Comparison of ENCODE assay signal across 8 mouse cellular contexts in genomic region chr2:65413746-65414145, GRCm38 (mm10). TPM values are rescaled to one million over a fixed set of nuclear protein-coding genes. Genes with fewer than 3 reads are reported as not detected.
DNase-seq lines count a peak whose midpoint lies in the region; ATAC-seq and TF ChIP-seq lines count a peak whose summit lies in the region.

No protein-coding gene starts in this region.

- no peaks in the 10 kb centered on the region for H3K27me3 ChIP-seq in forebrain, embryonic 14.5 days (replicated peaks; ENCODE audit: control insufficient read depth, insufficient read depth, low read length)
- H3K27me3 ChIP-seq in intestine, embryonic 15.5 days (replicated peaks), result no peaks in the 10 kb centered on the region
- H3K27me3 ChIP-seq in lung, embryonic 15.5 days, result no peaks in the 10 kb centered on the region

- peak overlapping the region; percentile 60 for H3K4me2 ChIP-seq in forebrain, embryonic 14.5 days (ENCODE audit: low read length)
- peak overlapping the region; percentile 65 for H3K4me2 ChIP-seq in intestine, embryonic 15.5 days (replicated peaks)
- peak overlapping the region; percentile 70 for H3K4me2 ChIP-seq in lung, embryonic 15.5 days

- H3K4me1 ChIP-seq in bone marrow macrophage, adult 2 months (ENCODE audit: control insufficient read depth, insufficient read depth, low read length), result peaks cover 2% of the 10 kb centered on the region; the same call in 1 of the 2 replicates
- H3K4me1 ChIP-seq in forebrain, embryonic 14.5 days (ENCODE audit: control insufficient read depth, insufficient read depth, low read length), result peaks cover 3% of the 10 kb centered on the region; the same call in 1 of the 2 replicates
- 0 out of 2 replicates have a peak, but pooled peaks cover 4% of the 10 kb centered on the region for H3K4me1 ChIP-seq in intestine, embryonic 15.5 days (replicated peaks)
- peaks cover 6% of the 10 kb centered on the region for H3K4me1 ChIP-seq in lung, embryonic 15.5 days

- peak overlapping the region; percentile 12; the same call in 1 of the 2 replicates for H3K4me3 ChIP-seq in bone marrow macrophage, adult 2 months (ENCODE audit: insufficient read depth, low read length)
- H3K4me3 ChIP-seq in forebrain, embryonic 14.5 days (ENCODE audit: low read depth, low read length), result peak overlapping the region; percentile 28
- peak overlapping the region; percentile 25 for H3K4me3 ChIP-seq in intestine, embryonic 15.5 days (replicated peaks)
- peak overlapping the region; percentile 35 for H3K4me3 ChIP-seq in lung, embryonic 15.5 days

- H3K36me3 ChIP-seq in forebrain, embryonic 14.5 days (ENCODE audit: control insufficient read depth, insufficient read depth, low read length), result no peaks in the 10 kb centered on the region
- H3K36me3 ChIP-seq in intestine, embryonic 15.5 days, result no peaks in the 10 kb centered on the region
- H3K36me3 ChIP-seq in lung, embryonic 15.5 days, result no peaks in the 10 kb centered on the region

- H3K9me3 ChIP-seq in forebrain, embryonic 14.5 days (replicated peaks; ENCODE audit: control insufficient read depth, low read length), result 0 out of 2 replicates have a peak, but pooled peaks cover 4% of the 10 kb centered on the region
- H3K9me3 ChIP-seq in intestine, embryonic 15.5 days, result no peaks in the 10 kb centered on the region
- H3K9me3 ChIP-seq in lung, embryonic 15.5 days, result no peaks in the 10 kb centered on the region

- intact Hi-C loops in left cerebral cortex, postnatal 10 days (cut with DNase I), result loop anchor here (5.0 kb wide), 1 partner anchor 154 kb away; the partner anchor contains the start of gene Scn3a

- ATAC-seq in forebrain, embryonic 14.5 days, result peak; percentile 59
- peak; percentile 73 for ATAC-seq in intestine, embryonic 15.5 days
- ATAC-seq in lung, embryonic 15.5 days (ENCODE audit: borderline replicate concordance, extremely low read depth, low FRiP score, low TSS enrichment), result peak; percentile 56; the same call in 1 of the 2 replicates

- DNase-seq in left cerebral cortex, postnatal 10 days (ENCODE audit: extremely low spot score in 1 of 2, low spot score in 2 of 2), result peak; percentile 27 to 67
- DNase-seq in left cerebral cortex, adult 8-10 months (ENCODE audit: low spot score in 2 of 2), result no peak
- peak; percentile 91 for DNase-seq in forebrain, embryonic 14.5 days (ENCODE audit: low spot score)
- DNase-seq in retina, adult 2 months (ENCODE audit: low read depth, low spot score), result peak; percentile 34
- DNase-seq in gastrocnemius, postnatal 4 days (ENCODE audit: low spot score in 2 of 2), result no peak

- WGBS in forebrain, embryonic 14.5 days, result under 1% methylated on average over 3 of the region's 3 CpGs
- WGBS in intestine, embryonic 15.5 days, result under 1% methylated on average over 3 of the region's 3 CpGs
- WGBS in lung, embryonic 15.5 days, result 0% methylated on average over 3 of the region's 3 CpGs

- no peak for TF ChIP-seq CTCF in bone marrow macrophage, adult 2 months (IDR thresholded peaks at IDR 0.05; ENCODE audit: low read depth, low read length)

- no peak overlapping the region for H3K27ac ChIP-seq in bone marrow macrophage, adult 2 months (ENCODE audit: insufficient read depth, low read depth, low read length)
- peak overlapping the region; percentile 70 for H3K27ac ChIP-seq in forebrain, embryonic 14.5 days (ENCODE audit: low read depth, low read length)
- no peak overlapping the region for H3K27ac ChIP-seq in intestine, embryonic 15.5 days
- peak overlapping the region; percentile 71 for H3K27ac ChIP-seq in lung, embryonic 15.5 days

- H3K9ac ChIP-seq in forebrain, embryonic 14.5 days (ENCODE audit: low read length), result peak overlapping the region; percentile 54
- no peak overlapping the region for H3K9ac ChIP-seq in intestine, embryonic 15.5 days
- H3K9ac ChIP-seq in lung, embryonic 15.5 days, result peak overlapping the region; percentile 17; the same call in 1 of the 2 replicates

- no peak for TF ChIP-seq POLR2A in bone marrow macrophage, adult 2 months (IDR thresholded peaks at IDR 0.05; ENCODE audit: borderline replicate concordance, low read depth, low read length)

RNA-seq across cellular contexts. Expression of gene Slc38a11, which starts 49.9 kb away (rescaled TPM):
- total RNA-seq in left cerebral cortex, postnatal 10 days (2021), result 1 to 10 TPM; 3.5 to 3.6 TPM
- total RNA-seq in left cerebral cortex, adult 8-10 months (2022), result 1 to 10 TPM; 1.9 to 3.6 (median 2.7) TPM
- polyA plus RNA-seq in bone marrow macrophage, adult 2 months (2012; ENCODE audit: insufficient read depth, insufficient read length, missing spikeins), result not detected in 2 replicates
- polyA plus RNA-seq in forebrain, embryonic 14.5 days (2014; fragmentation: Nextera tagmentation; extraction: Ambion mirVana), result 1.4 and 2.2 TPM in 2 replicates
- polyA plus RNA-seq in intestine, embryonic 15.5 days (2015; fragmentation: Nextera tagmentation; extraction: Ambion mirVana), result 0.66 and 1.0 TPM in 2 replicates
- polyA plus RNA-seq in lung, embryonic 15.5 days (2015; fragmentation: Nextera tagmentation; extraction: Ambion mirVana), result 0.32 TPM in 1 of 2 replicates, not detected in the other
- under 1 TPM; 0.41 to 0.86 TPM for total RNA-seq in gastrocnemius, postnatal 4 days (2021)

Comparison
In these comparisons a context has a peak if more than half of its experiments do, and no peak if none do; other contexts are left out.
1. DNase-seq: peak in left cerebral cortex, postnatal 10 days (2 of 2), forebrain, embryonic 14.5 days (single experiment) and retina, adult 2 months (single experiment); none in left cerebral cortex, adult 8-10 months (0 of 2) and gastrocnemius, postnatal 4 days (0 of 2).
2. H3K27ac ChIP-seq: peak in forebrain, embryonic 14.5 days (single experiment) and lung, embryonic 15.5 days (single experiment); none in bone marrow macrophage, adult 2 months (single experiment) and intestine, embryonic 15.5 days (single experiment).
3. Peak in every context shown above with its lines, with median percentiles within 50 percentile points of each other: H3K4me3 ChIP-seq, ATAC-seq and H3K4me2 ChIP-seq.